Mouse (Mus musculus) kidney, postnatal 0 days (tissue): ENCODE data around the gene Xrcc5. TPM values are rescaled to one million over a fixed set of nuclear protein-coding genes. Genes with fewer than 3 reads are reported as not detected.

Experiments
- ATAC-seq: fragments of 200-750 bp; cut with Nextera tagmentation; replicated peaks from 2 replicates; pipeline ENCODE4 v1.8.0; 2017; ENCODE audit warnings: low read depth, moderate number of reproducible peaks, moderate TSS enrichment, moderate library complexity; ENCODE audit not compliant: low FRiP score
- DNase-seq: peaks from one replicate; pipeline ENCODE4 v3.0.0-alpha.2; 2016; ENCODE audit warnings: low spot score
- H3K27ac ChIP-seq: fragments of 300-500 bp; sonication (generic); 2 replicates; pipeline ENCODE4 v1.5.1; 2014; ENCODE audit warnings: mild to moderate bottlenecking
- H3K27me3 ChIP-seq: fragments of 300-500 bp; sonication (generic); 2 replicates; pipeline ENCODE4 v1.6.1; 2014; ENCODE audit warnings: low read length, mixed read lengths; ENCODE audit not compliant: insufficient read depth
- H3K36me3 ChIP-seq: fragments of 300-500 bp; sonication (generic); 2 replicates; pipeline ENCODE4 v1.6.1; 2014; ENCODE audit warnings: low read length, mixed read lengths; ENCODE audit not compliant: insufficient read depth
- H3K4me1 ChIP-seq: fragments of 300-500 bp; sonication (generic); replicated peaks from 2 replicates; pipeline ENCODE4 v1.6.1; 2014; ENCODE audit warnings: antibody characterized with exemption, low read length, mixed read lengths; ENCODE audit not compliant: insufficient read depth
- H3K4me2 ChIP-seq: fragments of 300-500 bp; sonication (generic); 2 replicates; pipeline ENCODE4 v1.6.1; 2014; ENCODE audit warnings: mild to moderate bottlenecking, low read length, moderate library complexity, mixed read lengths
- H3K4me3 ChIP-seq: fragments of 300-500 bp; sonication (generic); replicated peaks from 2 replicates; pipeline ENCODE4 v1.5.1; 2014; ENCODE audit warnings: low read depth, low read length
- H3K9ac ChIP-seq: fragments of 300-500 bp; sonication (generic); 2 replicates; pipeline ENCODE4 v1.6.1; 2014; ENCODE audit warnings: low read depth, low read length
- H3K9me3 ChIP-seq: fragments of 300-500 bp; sonication (generic); replicated peaks from 2 replicates; pipeline ENCODE4 v1.6.1; 2016; ENCODE audit warnings: low read length, inconsistent platforms, mixed read lengths
- CTCF ChIP-seq: IDR thresholded peaks from 2 replicates; pipeline ENCODE4 v1.5.1; 2016; ENCODE audit warnings: antibody characterized with exemption, low read depth, mild to moderate bottlenecking, moderate library complexity
- WGBS: fragments of 180-500 bp; shearing (Covaris S2); extraction: QIAGEN DNeasy Blood & Tissue Kit; methylation state at CpG from one replicate; pipeline ENCODE4 v1.1.7; 2014; 5-methylcytosine and 5-hydroxymethylcytosine counted together
- polyA plus RNA-seq: library from polyadenylated mRNA; unstranded; fragments of >200 nt; fragmentation: Nextera tagmentation; extraction: Ambion mirVana; gene quantifications from 2 replicates; pipeline ENCODE4 v1.2.1, GENCODE M21; 2015

The Xrcc5 gene
- polyA plus RNA-seq, 1 experiment from 2014 or later, result 48.9 TPM

- Histone ChIP-seq H3K4me3 (no peak overlapping the region), H3K36me3 (no peaks in the 10 kb centered on the region), H3K27ac (no peak overlapping the region; the same call in 1 of the 2 replicates), H3K9ac (no peak overlapping the region), H3K27me3 (no peaks in the 10 kb centered on the region), H3K9me3 (no peaks in the 10 kb centered on the region), H3K4me2 (no peak overlapping the region), H3K4me1 (no peaks in the 10 kb centered on the region)
- TF ChIP-seq CTCF, result no peak
- DNase-seq, result peak; percentile 29
- 29% methylated on average over 5 of the region's 5 CpGs for WGBS
- no peak for ATAC-seq
Measured at GRCm38 (mm10) chr1:72286904-72287303, 20.3 kb upstream of the Xrcc5 start.

- no peaks in the 10 kb centered on the region for H3K36me3 ChIP-seq
- H3K27me3 ChIP-seq, result no peaks in the 10 kb centered on the region
- peak overlapping the region; percentile 52; the same call in 1 of the 2 replicates for H3K27ac ChIP-seq
- H3K4me1 ChIP-seq, result no peaks in the 10 kb centered on the region
- peak; percentile 46 for DNase-seq
- ATAC-seq, result peak; percentile 26
- H3K9ac ChIP-seq, result no peak overlapping the region
- no peak overlapping the region for H3K4me2 ChIP-seq
- TF ChIP-seq CTCF, result no peak
- no peaks in the 10 kb centered on the region for H3K9me3 ChIP-seq
- no peak overlapping the region for H3K4me3 ChIP-seq
- 66% methylated on average over 4 of the region's 4 CpGs for WGBS
Measured at GRCm38 (mm10) chr1:72287893-72288292, 19.3 kb upstream of the Xrcc5 start.

GRCm38 (mm10) chr1:72288527-72289150 lies 18.6 kb upstream of the Xrcc5 start:
- no peak for ATAC-seq
- TF ChIP-seq CTCF, result no peak
- Histone ChIP-seq H3K4me3 (no peak overlapping the region), H3K36me3 (no peaks in the 10 kb centered on the region), H3K9ac (no peak overlapping the region), H3K27me3 (no peaks in the 10 kb centered on the region), H3K4me1 (no peaks in the 10 kb centered on the region), H3K27ac (peak overlapping the region; percentile 69; the same call in 1 of the 2 replicates), H3K4me2 (no peak overlapping the region), H3K9me3 (no peaks in the 10 kb centered on the region)
- DNase-seq, result peak; percentile 12
- 55% methylated on average over 4 of the region's 4 CpGs for WGBS

- no peak for TF ChIP-seq CTCF
- Histone ChIP-seq H3K4me1 (no peaks in the 10 kb centered on the region), H3K4me2 (no peak overlapping the region), H3K27ac (no peak overlapping the region), H3K4me3 (no peak overlapping the region), H3K9ac (no peak overlapping the region), H3K36me3 (no peaks in the 10 kb centered on the region), H3K9me3 (no peaks in the 10 kb centered on the region), H3K27me3 (no peaks in the 10 kb centered on the region)
- 94% methylated on average over 4 of the region's 4 CpGs for WGBS
- ATAC-seq (no peak), DNase-seq (no peak)
Measured at GRCm38 (mm10) chr1:72290896-72291295, 16.3 kb upstream of the Xrcc5 start.

- WGBS, result 88% methylated on average over 4 of the region's 4 CpGs
- no peak overlapping the region for H3K9ac ChIP-seq
- H3K27me3 ChIP-seq, result no peaks in the 10 kb centered on the region
Measured at GRCm38 (mm10) chr1:72291421-72291820, 15.8 kb upstream of the Xrcc5 start.

GRCm38 (mm10) chr1:72291925-72292324 lies 15.3 kb upstream of the Xrcc5 start:
- WGBS, result 84% methylated on average over 2 of the region's 2 CpGs
- Histone ChIP-seq H3K4me3 (no peak overlapping the region), H3K9ac (no peak overlapping the region), H3K27ac (no peak overlapping the region), H3K4me2 (no peak overlapping the region), H3K4me1 (no peaks in the 10 kb centered on the region), H3K36me3 (no peaks in the 10 kb centered on the region), H3K27me3 (no peaks in the 10 kb centered on the region), H3K9me3 (no peaks in the 10 kb centered on the region)
- DNase-seq (no peak), ATAC-seq (no peak)
- no peak for TF ChIP-seq CTCF

More at GRCm38 (mm10) chr1:72291421-72291820, 15.8 kb upstream of the Xrcc5 start:
- Histone ChIP-seq H3K36me3 (no peaks in the 10 kb centered on the region), H3K9me3 (no peaks in the 10 kb centered on the region), H3K4me3 (no peak overlapping the region), H3K27ac (no peak overlapping the region), H3K4me2 (no peak overlapping the region), H3K4me1 (no peaks in the 10 kb centered on the region)
- ATAC-seq (no peak), DNase-seq (no peak)
- TF ChIP-seq CTCF, result no peak
